Mouse (Mus musculus): Measurements from ENCODE around the gene Ppfibp1. TPM values are rescaled to one million over a fixed set of nuclear protein-coding genes. Genes with fewer than 3 reads are reported as not detected.

Gene Ppfibp1
- polyA plus RNA-seq, 2 experiments = 46.3 to 59.7 TPM

GRCm38 (mm10) chr6:147059326-147059725, 171.0 kb downstream of the Ppfibp1 start:
- no peaks in the 10 kb centered on the region for H3K27me3 ChIP-seq (ENCODE audit: control insufficient read depth, insufficient read depth, low read length)
- H3K9me3 ChIP-seq (ENCODE audit: control insufficient read depth, low read length) = no peaks in the 10 kb centered on the region
- no peak overlapping the region for H3K27ac ChIP-seq (replicated peaks; ENCODE audit: low read depth, low read length)
- H3K4me3 ChIP-seq (replicated peaks; ENCODE audit: low read length) = no peak overlapping the region
- H3K36me3 ChIP-seq (ENCODE audit: control insufficient read depth, insufficient read depth, low read length) = peaks cover 58% of the 10 kb centered on the region
- no peak overlapping the region for H3K9ac ChIP-seq (ENCODE audit: low read depth, low read length, severe bottlenecking)
- ATAC-seq (ENCODE audit: low FRiP score, low read depth) (no peak), DNase-seq (ENCODE audit: low spot score) (no peak)
- no peak overlapping the region for H3K4me2 ChIP-seq (replicated peaks; ENCODE audit: low read depth, low read length, severe bottlenecking)
- 76% methylated on average over 7 of the region's 7 CpGs for WGBS
- peaks cover 7% of the 10 kb centered on the region; the same call in 1 of the 2 replicates for H3K4me1 ChIP-seq (ENCODE audit: control insufficient read depth, insufficient read depth, low read length)
- no peak for TF ChIP-seq POLR2A (IDR thresholded peaks at IDR 0.05; ENCODE audit: borderline replicate concordance, extremely low read depth, insufficient read depth, insufficient read length)

GRCm38 (mm10) chr6:147061630-147062029, 173.3 kb downstream of the Ppfibp1 start:
- DNase-seq (ENCODE audit: low spot score) = no peak
- Histone ChIP-seq H3K27ac (replicated peaks; ENCODE audit: low read depth, low read length) (no peak overlapping the region), H3K27me3 (ENCODE audit: control insufficient read depth, insufficient read depth, low read length) (no peaks in the 10 kb centered on the region), H3K4me1 (ENCODE audit: control insufficient read depth, insufficient read depth, low read length) (peaks cover 10% of the 10 kb centered on the region), H3K36me3 (ENCODE audit: control insufficient read depth, insufficient read depth, low read length) (peaks cover 48% of the 10 kb centered on the region), H3K4me2 (replicated peaks; ENCODE audit: low read depth, low read length, severe bottlenecking) (no peak overlapping the region), H3K9ac (ENCODE audit: low read depth, low read length, severe bottlenecking) (no peak overlapping the region), H3K4me3 (replicated peaks; ENCODE audit: low read length) (no peak overlapping the region), H3K9me3 (ENCODE audit: control insufficient read depth, low read length) (no peaks in the 10 kb centered on the region)
- TF ChIP-seq POLR2A (IDR thresholded peaks at IDR 0.05; ENCODE audit: borderline replicate concordance, extremely low read depth, insufficient read depth, insufficient read length) = no peak
- no peak; the same call in 1 of the 2 replicates for ATAC-seq (ENCODE audit: low FRiP score, low read depth)
- 55% methylated on average over 9 of the region's 9 CpGs for WGBS

GRCm38 (mm10) chr6:147062034-147062433, 173.7 kb downstream of the Ppfibp1 start:
- no peak overlapping the region for H3K9ac ChIP-seq (ENCODE audit: low read depth, low read length, severe bottlenecking)
- 38% methylated on average over 7 of the region's 7 CpGs for WGBS
- no peak for TF ChIP-seq POLR2A (IDR thresholded peaks at IDR 0.05; ENCODE audit: borderline replicate concordance, extremely low read depth, insufficient read depth, insufficient read length)
- H3K36me3 ChIP-seq (ENCODE audit: control insufficient read depth, insufficient read depth, low read length) = peaks cover 51% of the 10 kb centered on the region
- H3K4me1 ChIP-seq (ENCODE audit: control insufficient read depth, insufficient read depth, low read length) = peaks cover 10% of the 10 kb centered on the region
- no peak overlapping the region for H3K4me2 ChIP-seq (replicated peaks; ENCODE audit: low read depth, low read length, severe bottlenecking)
- ATAC-seq (ENCODE audit: low FRiP score, low read depth) (no peak; the same call in 1 of the 2 replicates), DNase-seq (ENCODE audit: low spot score) (peak; percentile 6)
- H3K27me3 ChIP-seq (ENCODE audit: control insufficient read depth, insufficient read depth, low read length) = no peaks in the 10 kb centered on the region
- no peak overlapping the region for H3K27ac ChIP-seq (replicated peaks; ENCODE audit: low read depth, low read length)
- H3K4me3 ChIP-seq (replicated peaks; ENCODE audit: low read length) = no peak overlapping the region
- H3K9me3 ChIP-seq (ENCODE audit: control insufficient read depth, low read length) = no peaks in the 10 kb centered on the region

- no peak for TF ChIP-seq POLR2A (IDR thresholded peaks at IDR 0.05; ENCODE audit: borderline replicate concordance, extremely low read depth, insufficient read depth, insufficient read length)
- Histone ChIP-seq H3K9ac (ENCODE audit: low read depth, low read length, severe bottlenecking) (no peak overlapping the region), H3K27me3 (ENCODE audit: control insufficient read depth, insufficient read depth, low read length) (no peaks in the 10 kb centered on the region), H3K36me3 (ENCODE audit: control insufficient read depth, insufficient read depth, low read length) (peaks cover 55% of the 10 kb centered on the region), H3K27ac (replicated peaks; ENCODE audit: low read depth, low read length) (no peak overlapping the region), H3K4me3 (replicated peaks; ENCODE audit: low read length) (no peak overlapping the region), H3K9me3 (ENCODE audit: control insufficient read depth, low read length) (no peaks in the 10 kb centered on the region), H3K4me1 (ENCODE audit: control insufficient read depth, insufficient read depth, low read length) (peaks cover 10% of the 10 kb centered on the region), H3K4me2 (replicated peaks; ENCODE audit: low read depth, low read length, severe bottlenecking) (no peak overlapping the region)
- WGBS = 65% methylated on average over 7 of the region's 7 CpGs
- DNase-seq (ENCODE audit: low spot score) = no peak
- ATAC-seq (ENCODE audit: low FRiP score, low read depth) = no peak
Measured at GRCm38 (mm10) chr6:147062694-147063093, 174.4 kb downstream of the Ppfibp1 start.

- H3K4me3 ChIP-seq (replicated peaks; ENCODE audit: low read length) = no peak overlapping the region
- H3K27ac ChIP-seq (replicated peaks; ENCODE audit: low read depth, low read length) = no peak overlapping the region
- DNase-seq (ENCODE audit: low spot score) (no peak), ATAC-seq (ENCODE audit: low FRiP score, low read depth) (no peak)
- WGBS = 68% methylated on average over 10 of the region's 10 CpGs
- H3K4me1 ChIP-seq (ENCODE audit: control insufficient read depth, insufficient read depth, low read length) = peaks cover 10% of the 10 kb centered on the region
- H3K9me3 ChIP-seq (ENCODE audit: control insufficient read depth, low read length) = no peaks in the 10 kb centered on the region
- peaks cover 57% of the 10 kb centered on the region for H3K36me3 ChIP-seq (ENCODE audit: control insufficient read depth, insufficient read depth, low read length)
- no peak for TF ChIP-seq POLR2A (IDR thresholded peaks at IDR 0.05; ENCODE audit: borderline replicate concordance, extremely low read depth, insufficient read depth, insufficient read length)
- H3K27me3 ChIP-seq (ENCODE audit: control insufficient read depth, insufficient read depth, low read length) = no peaks in the 10 kb centered on the region
- no peak overlapping the region for H3K4me2 ChIP-seq (replicated peaks; ENCODE audit: low read depth, low read length, severe bottlenecking)
- no peak overlapping the region for H3K9ac ChIP-seq (ENCODE audit: low read depth, low read length, severe bottlenecking)
Measured at GRCm38 (mm10) chr6:147064226-147064943, 176.1 kb downstream of the Ppfibp1 start.

Data from limb, embryonic 14.5 days (tissue).